Mouse (Mus musculus): ENCODE data around the gene Ndrg2.

DNA sequence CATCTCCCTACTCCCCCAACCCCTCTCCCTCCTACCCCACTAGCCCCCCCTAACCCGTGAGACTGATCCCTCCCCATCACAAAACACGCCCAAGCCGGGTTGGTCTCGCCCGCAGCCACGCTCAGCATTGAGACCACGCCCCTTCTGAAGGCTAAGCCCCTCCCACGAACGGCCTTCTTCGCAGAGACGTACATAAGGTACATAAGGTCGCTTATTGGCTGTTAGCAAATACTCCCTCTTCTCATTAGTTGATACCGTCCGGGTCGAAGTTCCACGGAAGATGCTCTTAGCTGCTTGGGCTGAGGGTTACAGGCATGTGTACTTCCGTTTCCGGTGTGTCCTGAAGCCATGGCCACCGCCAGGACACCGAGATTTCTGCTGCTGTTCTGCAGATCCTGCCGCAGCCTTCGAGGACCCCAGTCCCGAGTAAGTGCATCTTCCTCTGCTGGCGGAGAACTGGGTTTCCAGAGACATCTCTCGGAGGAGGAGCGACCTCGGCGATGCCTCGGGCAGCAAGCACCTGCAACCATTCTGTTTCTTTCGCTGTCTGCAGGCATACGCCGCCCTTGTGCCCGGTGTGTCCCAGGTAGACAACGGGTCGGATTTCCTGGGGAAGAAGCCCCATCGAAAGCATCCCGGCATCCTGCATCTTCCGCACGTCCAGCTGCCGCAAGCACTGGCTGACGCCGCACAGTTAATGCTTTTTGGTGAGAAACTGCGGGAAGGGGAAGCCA, 29.2 kb downstream of the Ndrg2 start, which contains the start of gene Mettl17:
- TF ChIP-seq CTCF (IDR thresholded peaks at IDR 0.05) (peak; percentile 35), EP300 (IDR thresholded peaks at IDR 0.05; ENCODE audit: insufficient read depth, low read depth, low read length) (0 out of 2 replicates have a peak, but pooled peaks have one; percentile 44)
